Mouse (Mus musculus): ENCODE measurements around the gene Jmjd1c.

- TF ChIP-seq HCFC1 (IDR thresholded peaks at IDR 0.05; ENCODE audit: borderline replicate concordance, insufficient read depth, low read length) (no peak), MAFK (IDR thresholded peaks at IDR 0.05; ENCODE audit: insufficient read depth, low read depth, low read length) (no peak)
These were observed 188.8 kb downstream of the Jmjd1c start for GRCm38 (mm10) chr10:67284761-67285175.
